Mouse (Mus musculus) spleen, adult 2 months (tissue): ENCODE measurements around the gene Chchd1.

Experiments
- CTCF ChIP-seq: fragments of 200-500 bp; IDR thresholded peaks from 2 replicates; pipeline ENCODE4 v1.5.1; 2011; ENCODE audit warnings: mild to moderate bottlenecking, inconsistent platforms; ENCODE audit not compliant: insufficient read depth, insufficient read length, insufficient replicate concordance; ENCODE audit errors: extremely low read depth
- POLR2A ChIP-seq: fragments of 200-500 bp; IDR thresholded peaks from 2 replicates; pipeline ENCODE4 v1.6.1; 2011; ENCODE audit warnings: low read depth, low read length, inconsistent platforms

DNA sequence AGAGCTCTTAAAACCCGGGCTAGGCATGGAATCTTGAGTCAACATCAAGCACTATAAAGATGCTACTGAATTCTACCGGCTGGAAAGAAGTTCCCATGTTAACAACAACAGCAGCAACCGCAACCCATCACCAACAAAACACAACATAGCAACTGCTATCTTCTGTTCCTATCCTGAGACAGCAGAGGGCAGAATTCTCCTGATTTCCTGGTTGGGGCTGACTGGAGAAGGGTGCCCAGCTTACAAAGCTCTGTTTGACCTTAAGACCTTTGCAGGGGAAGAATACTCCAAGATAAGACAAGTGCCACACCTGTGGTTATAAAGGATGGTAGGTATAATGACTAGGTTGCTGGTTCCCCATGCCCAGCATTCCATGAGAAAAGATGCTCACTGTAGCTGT, 44.1 kb downstream of the Chchd1 start:
- TF ChIP-seq CTCF (no peak), POLR2A (no peak)
